Comparison of ENCODE assay signal across 18 mouse cellular contexts in genomic region chr8:70197603-70198002, GRCm38 (mm10). TPM values are rescaled to one million over a fixed set of nuclear protein-coding genes. Genes with fewer than 3 reads are reported as not detected.
DNase-seq lines count a peak whose midpoint lies in the region; ATAC-seq and TF ChIP-seq lines count a peak whose summit lies in the region.
"Had no signal": no experiment of that assay in that cellular context is flagged by ENCODE, and none has a peak within 500 bp of the region (broad histone marks: within the 10 kb centered on the region; RNA-seq: fewer than 3 reads in every experiment).

No protein-coding gene starts in this region.

- no peaks in the 10 kb centered on the region for H3K9me3 ChIP-seq in forebrain, embryonic 13.5 days (replicated peaks)
- no peaks in the 10 kb centered on the region for H3K9me3 ChIP-seq in forebrain, embryonic 10.5 days
- H3K9me3 ChIP-seq in liver, postnatal 0 days (ENCODE audit: low read length) = no peaks in the 10 kb centered on the region
- H3K9me3 ChIP-seq: limb, embryonic 13.5 days; lung, embryonic 15.5 days had no signal

- no peak for TF ChIP-seq CTCF in liver, adult 2 months (IDR thresholded peaks at IDR 0.05; ENCODE audit: low read depth, low read length)
- TF ChIP-seq CTCF in liver, postnatal 0 days (IDR thresholded peaks at IDR 0.05; ENCODE audit: low read depth) = no peak

- peaks cover 32% of the 10 kb centered on the region; the same call in 1 of the 2 replicates for H3K79me2 ChIP-seq in liver, adult 2 months (ENCODE audit: control insufficient read depth, insufficient read depth, low read length)

- no peaks in the 10 kb centered on the region for H3K27me3 ChIP-seq in forebrain, embryonic 13.5 days
- no peaks in the 10 kb centered on the region for H3K27me3 ChIP-seq in forebrain, embryonic 10.5 days (ENCODE audit: poor library complexity, severe bottlenecking)
- no peaks in the 10 kb centered on the region for H3K27me3 ChIP-seq in liver, adult 2 months (ENCODE audit: control insufficient read depth, insufficient read depth, low read length)
- no peaks in the 10 kb centered on the region for H3K27me3 ChIP-seq in liver, postnatal 0 days (ENCODE audit: insufficient read depth, low read length)
- H3K27me3 ChIP-seq: limb, embryonic 13.5 days; lung, embryonic 15.5 days had no signal

- 35% methylated on average over 7 of the region's 7 CpGs for WGBS in forebrain, embryonic 13.5 days
- 58% methylated on average over 7 of the region's 7 CpGs for WGBS in forebrain, embryonic 10.5 days
- 17% methylated on average over 7 of the region's 7 CpGs for WGBS in liver, adult 2 months
- 60% methylated on average over 7 of the region's 7 CpGs for WGBS in liver, postnatal 0 days (ENCODE audit: insufficient replicate concordance)

- no peak for TF ChIP-seq POLR2A in liver, adult 2 months (IDR thresholded peaks at IDR 0.05; ENCODE audit: extremely low read depth, insufficient read depth, low read length)

- H3K27ac ChIP-seq in forebrain, embryonic 13.5 days = no peak overlapping the region
- no peak overlapping the region for H3K27ac ChIP-seq in forebrain, embryonic 10.5 days
- H3K27ac ChIP-seq in liver, adult 2 months (replicated peaks; ENCODE audit: insufficient read depth, low read depth, low read length) = peak overlapping the region; percentile 47
- H3K27ac ChIP-seq in liver, postnatal 0 days (ENCODE audit: low read depth) = peak overlapping the region; percentile 75
- H3K27ac ChIP-seq: left cerebral cortex, adult 2 months; limb, embryonic 13.5 days; lung, embryonic 15.5 days had no signal

- no peak overlapping the region for H3K4me3 ChIP-seq in forebrain, embryonic 13.5 days
- no peak overlapping the region for H3K4me3 ChIP-seq in forebrain, embryonic 10.5 days
- no peak overlapping the region for H3K4me3 ChIP-seq in liver, adult 2 months (ENCODE audit: insufficient read depth, low read depth, low read length)
- H3K4me3 ChIP-seq in liver, postnatal 0 days (ENCODE audit: low read depth, low read length) = no peak overlapping the region
- H3K4me3 ChIP-seq: erythroblast, embryonic 14.5 days; left cerebral cortex, adult 2 months; limb, embryonic 13.5 days; lung, embryonic 15.5 days had no signal

- 0 out of 2 replicates have a peak, but pooled peaks have one; percentile 40 for TF ChIP-seq EP300 in liver, postnatal 0 days (IDR thresholded peaks at IDR 0.05; ENCODE audit: low read depth)

- no peak overlapping the region for H3K4me2 ChIP-seq in forebrain, embryonic 13.5 days
- peak overlapping the region; percentile 29; the same call in 1 of the 2 replicates for H3K4me2 ChIP-seq in liver, postnatal 0 days (ENCODE audit: low read depth, low read length)
- H3K4me2 ChIP-seq: heart, embryonic 11.5 days; limb, embryonic 13.5 days; lung, embryonic 15.5 days had no signal

- H3K36me3 ChIP-seq in forebrain, embryonic 13.5 days (ENCODE audit: poor library complexity, severe bottlenecking) = no peaks in the 10 kb centered on the region
- no peaks in the 10 kb centered on the region for H3K36me3 ChIP-seq in forebrain, embryonic 10.5 days (replicated peaks)
- H3K36me3 ChIP-seq in liver, adult 2 months (ENCODE audit: control insufficient read depth, insufficient read depth, low read length) = peaks cover 3% of the 10 kb centered on the region; the same call in 1 of the 2 replicates
- H3K36me3 ChIP-seq in liver, postnatal 0 days (replicated peaks; ENCODE audit: insufficient read depth, low read length) = no peaks in the 10 kb centered on the region
- H3K36me3 ChIP-seq: limb, embryonic 13.5 days; lung, embryonic 15.5 days had no signal

- no peak for DNase-seq in forebrain, embryonic 10.5 days (ENCODE audit: extremely low spot score, low spot score)
- peak; percentile 93 for DNase-seq in liver, adult 2 months (ENCODE audit: extremely low read depth, low read depth, low spot score)
- no peak for DNase-seq in liver
- peak; percentile 83 for DNase-seq in kidney, adult 9 months
- no peak for DNase-seq in liver, postnatal 0 days
- DNase-seq in cerebellum, postnatal 25 days = no peak
- DNase-seq: cerebellum, postnatal 14 days; heart, postnatal 36 days; right cerebral cortex, postnatal 14 days had no signal

- ATAC-seq in forebrain, embryonic 13.5 days = no peak
- peak; percentile 30 for ATAC-seq in liver, postnatal 0 days
- ATAC-seq in erythroblast, adult 5-6 weeks (replicated peaks; ENCODE audit: low FRiP score, poor library complexity, severe bottlenecking) = no peak
- ATAC-seq: forebrain, embryonic 16.5 days had no signal

- peaks cover 21% of the 10 kb centered on the region; the same call in 1 of the 2 replicates for H3K4me1 ChIP-seq in forebrain, embryonic 13.5 days
- H3K4me1 ChIP-seq in forebrain, embryonic 10.5 days = peaks cover 19% of the 10 kb centered on the region
- H3K4me1 ChIP-seq in liver, adult 2 months (ENCODE audit: control insufficient read depth, insufficient read depth, low read length) = peaks cover 73% of the 10 kb centered on the region
- peaks cover 52% of the 10 kb centered on the region for H3K4me1 ChIP-seq in liver, postnatal 0 days (ENCODE audit: insufficient read depth)
- H3K4me1 ChIP-seq: limb, embryonic 13.5 days had no signal

- peak overlapping the region; percentile 34 for H3K9ac ChIP-seq in forebrain, embryonic 13.5 days
- 0 out of 2 replicates have a peak overlapping the region, but pooled peaks have one; percentile 14 for H3K9ac ChIP-seq in liver, adult 2 months (ENCODE audit: low read depth, low read length)
- H3K9ac ChIP-seq in liver, postnatal 0 days (replicated peaks) = no peak overlapping the region
- H3K9ac ChIP-seq: limb, embryonic 13.5 days; lung, embryonic 15.5 days had no signal

RNA-seq across cellular contexts. Expression of gene Slc25a42, which starts 14.5 kb away (rescaled TPM):
- 2.0 and 3.0 TPM in 2 replicates for polyA plus RNA-seq in forebrain, embryonic 13.5 days (2015; fragmentation: Nextera tagmentation; extraction: Ambion mirVana)
- polyA plus RNA-seq in forebrain, embryonic 10.5 days (2016; fragmentation: Nextera tagmentation; extraction: Ambion mirVana) = 2.2 and 2.6 TPM in 2 replicates
- 31.4 and 48.5 TPM in 2 replicates for total RNA-seq in liver, adult 2 months (2014; rRNA removed)
- 96.9 and 117 TPM in 2 replicates for polyA plus RNA-seq in liver, adult 2 months (2012; rRNA removed)
- 18.5 and 19.2 TPM in 2 replicates for polyA plus RNA-seq in liver, postnatal 0 days (2015; fragmentation: Nextera tagmentation; extraction: Ambion mirVana)
- 13.8 and 20.6 TPM in 2 replicates for total RNA-seq in erythroblast, adult 5-6 weeks (2015; ENCODE audit: low replicate concordance)
- 16.2 and 23.8 TPM in 2 replicates for total RNA-seq in erythroblast, adult 5-6 weeks (2017; ENCODE audit: low replicate concordance)
- total RNA-seq: monocyte, adult 5-6 weeks had no signal

RNA-seq across cellular contexts. Expression of gene Tmem161a, which starts 25.4 kb away (rescaled TPM):
- 50.2 and 59.5 TPM in 2 replicates for polyA plus RNA-seq in forebrain, embryonic 13.5 days (2015; fragmentation: Nextera tagmentation; extraction: Ambion mirVana)
- 68.8 and 70.2 TPM in 2 replicates for polyA plus RNA-seq in forebrain, embryonic 10.5 days (2016; fragmentation: Nextera tagmentation; extraction: Ambion mirVana)
- 18.3 and 20.4 TPM in 2 replicates for total RNA-seq in liver, adult 2 months (2014; rRNA removed)
- 40.4 and 60.4 TPM in 2 replicates for polyA plus RNA-seq in liver, adult 2 months (2012; rRNA removed)
- polyA plus RNA-seq in liver, postnatal 0 days (2015; fragmentation: Nextera tagmentation; extraction: Ambion mirVana) = 17.3 and 20.2 TPM in 2 replicates
- total RNA-seq in erythroblast, adult 5-6 weeks (2015; ENCODE audit: low replicate concordance) = 4.0 and 8.1 TPM in 2 replicates
- total RNA-seq in erythroblast, adult 5-6 weeks (2017; ENCODE audit: low replicate concordance) = 4.5 and 4.9 TPM in 2 replicates

RNA-seq across cellular contexts. Expression of gene Sugp2, which starts 36.4 kb away (rescaled TPM):
- polyA plus RNA-seq in forebrain, embryonic 13.5 days (2015; fragmentation: Nextera tagmentation; extraction: Ambion mirVana) = 75.9 and 76.7 TPM in 2 replicates
- 55.7 and 56.7 TPM in 2 replicates for polyA plus RNA-seq in forebrain, embryonic 10.5 days (2016; fragmentation: Nextera tagmentation; extraction: Ambion mirVana)
- total RNA-seq in liver, adult 2 months (2014; rRNA removed) = 5.3 and 7.0 TPM in 2 replicates
- polyA plus RNA-seq in liver, adult 2 months (2012; rRNA removed) = 9.7 and 12.4 TPM in 2 replicates
- polyA plus RNA-seq in liver, postnatal 0 days (2015; fragmentation: Nextera tagmentation; extraction: Ambion mirVana) = 7.3 and 8.3 TPM in 2 replicates
- 24.4 and 33.9 TPM in 2 replicates for total RNA-seq in erythroblast, adult 5-6 weeks (2015; ENCODE audit: low replicate concordance)
- total RNA-seq in erythroblast, adult 5-6 weeks (2017; ENCODE audit: low replicate concordance) = 22.7 and 28.9 TPM in 2 replicates

RNA-seq across cellular contexts. Expression of gene Armc6, which starts 36.7 kb away (rescaled TPM):
- 52.8 and 60.1 TPM in 2 replicates for polyA plus RNA-seq in forebrain, embryonic 13.5 days (2015; fragmentation: Nextera tagmentation; extraction: Ambion mirVana)
- polyA plus RNA-seq in forebrain, embryonic 10.5 days (2016; fragmentation: Nextera tagmentation; extraction: Ambion mirVana) = 29.4 and 32.7 TPM in 2 replicates
- total RNA-seq in liver, adult 2 months (2014; rRNA removed) = 4.4 and 6.2 TPM in 2 replicates
- 9.6 and 11.6 TPM in 2 replicates for polyA plus RNA-seq in liver, adult 2 months (2012; rRNA removed)
- polyA plus RNA-seq in liver, postnatal 0 days (2015; fragmentation: Nextera tagmentation; extraction: Ambion mirVana) = 5.3 and 6.3 TPM in 2 replicates
- 4.6 TPM in 1 of 2 replicates, not detected in the other for total RNA-seq in erythroblast, adult 5-6 weeks (2015; ENCODE audit: low replicate concordance)
- 4.0 and 6.1 TPM in 2 replicates for total RNA-seq in erythroblast, adult 5-6 weeks (2017; ENCODE audit: low replicate concordance)

RNA-seq across cellular contexts. Expression of gene Mef2b, which starts 58.1 kb away (rescaled TPM):
- polyA plus RNA-seq in forebrain, embryonic 13.5 days (2015; fragmentation: Nextera tagmentation; extraction: Ambion mirVana) = 0.23 and 0.45 TPM in 2 replicates
- 0.71 and 0.74 TPM in 2 replicates for polyA plus RNA-seq in forebrain, embryonic 10.5 days (2016; fragmentation: Nextera tagmentation; extraction: Ambion mirVana)
- 0.09 and 0.34 TPM in 2 replicates for total RNA-seq in liver, adult 2 months (2014; rRNA removed)
- polyA plus RNA-seq in liver, adult 2 months (2012; rRNA removed) = not detected in 2 replicates
- polyA plus RNA-seq in liver, postnatal 0 days (2015; fragmentation: Nextera tagmentation; extraction: Ambion mirVana) = 0.11 TPM in 1 of 2 replicates, not detected in the other
- total RNA-seq in erythroblast, adult 5-6 weeks (2015; ENCODE audit: low replicate concordance) = not detected in 2 replicates
- not detected in 2 replicates for total RNA-seq in erythroblast, adult 5-6 weeks (2017; ENCODE audit: low replicate concordance)

Comparison
In these comparisons a context has a peak if more than half of its experiments do, and no peak if none do; other contexts are left out.
1. DNase-seq: peak in liver, adult 2 months (single experiment) and kidney, adult 9 months (single experiment); none in forebrain, embryonic 10.5 days (single experiment), liver (single experiment), liver, postnatal 0 days (single experiment) and cerebellum, postnatal 25 days (0 of 2).
2. H3K27ac ChIP-seq: peak in liver, adult 2 months (single experiment) and liver, postnatal 0 days (single experiment); none in forebrain, embryonic 13.5 days (single experiment) and forebrain, embryonic 10.5 days (single experiment).